Mouse (Mus musculus): ENCODE data around the gene Ctnnal1.
"Not testable (repeated sequence)": the region's sequence is repeated elsewhere in the genome, so short reads cannot be mapped to it uniquely, and the experiment has no call there.

Gene Ctnnal1

DNA sequence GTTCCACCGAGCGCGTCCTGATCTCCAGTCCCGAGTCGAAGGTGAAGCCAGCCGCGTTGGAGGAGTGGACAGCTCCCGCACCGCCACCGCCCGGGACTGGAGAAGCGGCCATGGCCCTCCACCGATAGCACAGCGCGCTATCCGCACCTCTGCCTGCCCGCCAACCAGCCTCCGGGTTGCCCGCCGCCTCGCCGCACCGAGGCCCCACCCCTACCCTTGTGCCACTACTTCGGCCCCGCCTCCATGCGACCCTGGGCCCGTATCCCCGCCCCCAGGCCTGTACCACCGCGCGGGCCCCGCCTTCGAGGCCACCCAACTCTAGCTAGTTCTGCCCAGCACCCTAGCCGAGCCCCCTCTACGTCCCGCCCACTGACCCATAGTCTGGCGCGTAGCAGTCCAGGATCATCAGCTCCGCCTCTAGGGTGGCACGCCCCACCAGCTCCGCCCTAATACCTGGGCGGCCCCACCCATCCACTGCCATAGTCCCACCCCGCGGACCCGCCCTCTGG, at the start of gene Ctnnal1:
Gene Ctnnal1 (minus strand): TSS at position 186 of the 509 bp plus-strand sequence.
- peak; percentile 76 to 82 for DNase-seq (ENCODE audit: low spot score in 2 of 2)

DNA sequence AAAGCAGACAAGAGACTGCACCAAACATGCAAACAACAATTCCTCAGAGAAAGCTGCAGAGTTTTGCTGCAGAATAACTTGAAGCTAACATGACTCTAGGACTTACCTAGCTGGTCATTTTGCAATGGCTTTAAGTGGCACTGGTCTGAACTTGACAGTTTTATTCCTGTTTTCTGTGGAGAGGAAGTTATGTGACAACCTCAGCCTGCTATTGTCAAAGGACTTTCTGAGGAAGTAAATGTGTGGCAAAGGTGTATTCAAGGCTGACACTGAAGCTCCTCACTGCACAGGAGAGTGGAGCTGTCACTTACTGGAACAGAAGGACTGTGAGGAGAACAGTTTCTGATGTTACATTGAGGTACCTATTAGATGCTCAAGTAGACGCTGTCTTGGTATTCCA, 49.8 kb upstream of the Ctnnal1 start:
- no peak for DNase-seq (ENCODE audit: low spot score in 2 of 2)

DNA sequence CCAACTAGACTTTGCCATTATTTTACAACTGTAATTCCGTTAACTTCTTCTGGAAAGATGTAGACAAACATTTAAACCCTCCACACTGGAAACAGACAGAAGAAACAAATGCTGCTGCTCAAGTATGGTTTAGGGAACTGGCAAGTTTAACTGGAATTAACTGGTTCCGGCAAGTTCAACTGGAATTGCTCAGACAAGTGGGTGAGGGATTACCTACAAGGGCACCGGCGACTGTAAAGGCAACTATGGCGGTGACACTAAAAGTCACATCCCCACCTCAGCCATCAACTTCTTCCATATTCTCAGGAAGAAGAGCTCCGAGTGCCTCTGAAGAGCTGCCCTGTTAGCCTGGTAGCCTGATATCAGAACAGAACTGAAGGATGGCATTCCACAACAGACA, 49.4 kb upstream of the Ctnnal1 start:
- no peak for DNase-seq (ENCODE audit: low spot score in 2 of 2)

DNA sequence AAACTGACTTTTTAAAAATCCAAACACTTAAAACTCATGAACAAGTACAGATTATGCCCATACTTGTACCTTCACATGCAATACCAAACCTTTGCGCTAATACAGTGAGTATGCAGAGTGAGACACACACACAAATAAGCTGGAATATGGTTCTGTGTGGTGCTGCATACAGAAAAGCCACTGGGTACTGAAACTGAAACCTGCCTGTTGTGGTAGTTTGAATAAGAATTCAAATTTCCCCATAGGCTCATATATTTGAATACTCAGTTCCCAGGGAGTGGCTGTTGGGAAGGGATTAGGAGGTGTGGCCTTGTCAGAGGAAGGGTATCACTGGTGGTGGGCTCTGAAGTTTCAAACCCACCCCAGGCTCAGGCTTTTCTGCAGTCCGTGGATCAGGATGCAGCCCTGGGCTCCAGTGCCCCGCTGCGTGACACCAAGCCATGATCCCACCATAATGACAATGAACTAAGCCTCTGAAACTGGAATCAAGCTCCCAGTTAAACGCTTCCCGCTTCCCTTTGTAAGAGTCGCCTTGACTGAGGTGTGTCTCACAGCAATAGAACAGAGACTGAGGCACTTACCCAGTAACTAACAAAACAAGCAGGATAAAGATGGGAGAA, 47.5 kb upstream of the Ctnnal1 start:
- DNase-seq (ENCODE audit: low spot score in 2 of 2) = no peak

DNA sequence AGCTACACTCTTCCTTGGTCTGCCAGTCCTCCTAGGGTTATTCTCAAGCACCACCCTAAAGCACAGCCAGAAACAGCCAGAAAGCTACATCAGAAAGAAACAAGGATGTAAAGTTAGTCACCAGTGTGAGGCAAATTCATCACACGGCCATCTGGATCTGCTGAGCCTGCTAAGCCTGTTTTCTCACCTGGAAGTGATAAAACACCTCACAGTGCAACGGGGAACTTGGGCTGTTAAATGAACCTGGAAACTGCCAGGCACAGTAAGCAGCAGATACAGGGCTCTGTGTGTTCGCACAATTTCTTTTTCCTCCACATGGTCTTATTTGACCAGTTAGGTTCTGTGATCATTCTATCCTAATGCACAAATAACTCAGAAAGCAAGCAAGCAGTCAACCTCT, 44.6 kb upstream of the Ctnnal1 start:
- DNase-seq (ENCODE audit: low spot score in 2 of 2) = no peak

DNA sequence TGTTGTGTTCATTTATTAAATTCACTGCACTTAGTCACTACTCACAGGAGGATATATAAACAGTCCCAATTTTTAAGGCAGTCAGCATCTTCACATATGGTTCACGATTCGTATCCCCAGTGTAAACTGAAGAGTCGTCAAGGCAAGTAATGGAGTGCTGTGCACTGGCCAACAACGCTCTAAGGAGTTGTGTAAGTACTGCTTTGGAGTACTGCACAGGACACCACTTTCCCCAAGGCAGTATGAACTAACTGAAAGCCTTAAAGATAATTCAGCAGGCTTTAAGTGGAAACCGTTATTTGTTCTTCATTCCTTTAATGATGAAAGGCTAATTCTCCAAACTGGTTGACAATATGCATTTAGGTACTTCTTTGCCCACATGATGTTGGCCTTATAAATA, 42.7 kb upstream of the Ctnnal1 start:
- no peak for DNase-seq (ENCODE audit: low spot score in 2 of 2)

DNA sequence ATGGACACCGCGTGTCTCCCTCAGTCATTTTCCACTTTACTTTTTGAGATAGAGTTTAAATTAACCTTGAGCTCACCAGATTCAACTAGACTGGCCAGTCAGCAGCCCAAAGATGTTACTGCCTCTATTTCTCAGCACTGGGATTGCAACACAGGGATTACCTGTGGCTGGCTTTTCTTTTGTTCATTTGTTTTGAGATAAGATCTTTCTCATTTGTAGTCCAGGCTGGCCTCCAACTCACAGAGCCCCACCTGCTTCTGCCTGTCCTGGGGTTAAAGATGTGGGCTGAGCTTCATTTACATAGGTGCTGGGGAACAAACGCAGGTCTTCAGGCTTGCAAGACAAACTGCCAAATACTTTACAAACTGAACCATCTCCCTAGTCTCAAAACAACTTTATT, 41.9 kb upstream of the Ctnnal1 start:
- DNase-seq (ENCODE audit: low spot score in 2 of 2) = no peak

DNA sequence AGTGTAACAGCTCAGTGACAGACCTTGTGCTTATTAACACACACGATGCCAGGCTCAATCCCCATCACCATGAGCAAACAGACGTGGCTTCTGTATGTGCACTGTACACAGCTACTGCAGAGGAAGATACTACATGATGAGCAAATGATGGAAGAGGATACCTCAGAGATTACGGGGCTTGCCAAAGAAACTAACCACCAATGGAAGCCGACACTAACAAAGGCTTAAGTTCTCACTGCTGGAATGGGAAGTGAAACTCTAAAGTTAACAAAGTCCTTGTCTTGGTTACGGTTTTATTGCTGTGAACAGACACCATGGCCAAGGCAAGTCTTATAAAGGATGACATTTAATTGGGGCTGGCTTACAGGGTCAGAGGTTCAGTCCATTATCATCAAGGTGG, 40.5 kb upstream of the Ctnnal1 start:
- no peak for DNase-seq (ENCODE audit: low spot score in 2 of 2)

DNA sequence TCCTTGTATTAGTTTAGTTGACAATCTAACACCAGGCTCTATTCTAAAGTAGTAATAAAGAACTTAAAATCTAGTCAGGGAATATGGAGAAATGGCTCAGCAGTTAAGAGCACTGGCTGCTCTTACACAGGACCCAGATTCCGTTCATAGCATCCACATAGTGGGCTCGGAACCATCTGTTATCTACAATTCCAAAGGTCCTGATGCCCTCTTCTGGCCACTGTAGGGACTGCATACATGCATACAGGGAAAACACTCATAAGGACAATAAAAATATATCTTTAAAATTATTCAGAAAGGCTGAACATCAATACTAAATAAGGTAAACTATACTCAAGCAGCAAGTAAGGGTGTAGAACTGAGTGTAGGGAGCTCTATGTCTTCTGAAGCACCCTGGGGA, 36.7 kb upstream of the Ctnnal1 start:
- DNase-seq (ENCODE audit: low spot score in 2 of 2) = no peak

DNA sequence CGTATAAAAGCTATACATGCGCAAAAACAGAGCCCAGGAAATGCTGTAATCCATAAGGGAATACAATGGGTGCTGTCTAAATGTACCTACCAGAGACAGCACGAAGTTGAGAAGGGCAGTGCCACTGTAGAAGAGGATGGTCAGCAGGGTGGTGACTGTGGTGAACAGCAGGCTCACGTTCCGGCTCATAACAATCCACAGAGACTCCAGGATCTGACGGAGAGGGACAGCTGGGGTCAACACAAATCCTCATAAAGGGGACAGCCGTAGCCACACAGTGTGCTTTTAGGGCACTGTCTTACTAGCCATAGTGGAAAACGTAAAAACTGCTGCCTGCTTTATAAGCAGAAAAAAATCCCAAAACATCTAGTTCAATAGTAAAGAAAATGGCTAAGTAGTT, 34.2 kb upstream of the Ctnnal1 start:
- DNase-seq (ENCODE audit: low spot score in 2 of 2) = no peak

DNA sequence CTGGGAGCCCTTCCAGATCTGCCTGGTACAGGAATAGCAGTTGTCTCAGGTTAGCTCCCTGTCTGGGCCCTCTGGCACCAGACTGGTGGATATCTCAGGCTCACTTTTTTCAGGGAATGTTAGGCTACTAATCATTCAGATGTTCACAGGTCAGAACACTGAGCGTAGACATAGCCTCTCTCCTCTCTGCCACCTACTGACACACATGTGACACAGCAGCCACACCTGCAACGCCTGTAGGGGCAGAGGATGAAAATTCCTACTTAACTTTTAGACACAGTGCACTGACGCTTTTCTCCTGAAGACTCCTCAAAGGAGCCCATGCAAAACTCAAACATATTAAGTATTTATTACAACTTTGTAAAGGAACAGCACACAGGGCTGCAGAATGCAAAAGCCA, 32.5 kb upstream of the Ctnnal1 start:
- DNase-seq (ENCODE audit: low spot score in 2 of 2) = no peak

DNA sequence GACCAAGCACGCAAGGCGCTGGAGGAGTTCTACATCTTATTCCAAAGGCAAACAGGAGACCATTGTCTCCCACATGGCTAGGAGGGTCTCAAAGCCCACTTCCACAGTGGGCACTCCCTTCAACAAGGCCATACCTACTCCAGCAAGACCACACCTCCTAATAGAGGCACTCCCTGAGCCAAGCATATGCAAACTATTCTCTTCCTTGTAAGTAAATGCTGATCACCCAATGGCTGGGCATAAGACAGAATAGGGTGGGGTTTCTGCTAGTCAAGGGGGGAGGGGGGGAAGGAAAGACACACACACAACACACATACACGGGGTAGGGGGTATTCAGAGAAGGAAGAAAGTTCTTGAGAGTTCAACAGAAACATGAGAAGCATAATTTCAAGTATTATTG, 29.2 kb upstream of the Ctnnal1 start:
- DNase-seq (ENCODE audit: low spot score in 2 of 2) = no peak

DNA sequence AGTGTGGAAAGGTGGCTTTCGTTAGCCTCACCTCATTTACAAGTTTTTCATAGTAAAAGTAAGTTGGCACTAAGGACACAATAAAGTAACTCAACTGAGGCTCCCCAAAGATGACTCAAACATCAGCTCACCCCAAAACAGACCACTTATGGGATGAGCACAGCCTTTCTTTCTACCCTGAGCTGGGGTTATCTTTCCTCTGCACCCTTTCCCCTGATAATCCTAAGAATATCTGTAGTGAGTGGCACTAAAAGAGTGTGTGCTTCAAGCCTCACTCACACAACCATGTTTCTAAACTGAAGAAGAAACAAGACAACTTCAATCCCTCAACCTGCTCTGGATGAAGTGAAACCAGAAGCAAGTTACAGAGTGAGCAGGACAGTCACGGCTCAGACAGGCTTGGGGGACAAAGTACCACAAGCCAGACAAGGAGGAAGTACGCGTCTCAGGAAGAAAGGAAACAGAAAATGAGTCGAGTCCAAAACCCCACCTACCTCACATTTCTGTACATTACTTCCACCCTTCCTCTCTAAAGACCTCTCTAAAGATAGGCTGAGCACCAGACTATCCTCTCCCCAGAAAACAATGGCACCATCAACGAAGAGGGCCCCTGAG, 27.6 kb upstream of the Ctnnal1 start:
- DNase-seq (ENCODE audit: low spot score in 2 of 2) = no peak

DNA sequence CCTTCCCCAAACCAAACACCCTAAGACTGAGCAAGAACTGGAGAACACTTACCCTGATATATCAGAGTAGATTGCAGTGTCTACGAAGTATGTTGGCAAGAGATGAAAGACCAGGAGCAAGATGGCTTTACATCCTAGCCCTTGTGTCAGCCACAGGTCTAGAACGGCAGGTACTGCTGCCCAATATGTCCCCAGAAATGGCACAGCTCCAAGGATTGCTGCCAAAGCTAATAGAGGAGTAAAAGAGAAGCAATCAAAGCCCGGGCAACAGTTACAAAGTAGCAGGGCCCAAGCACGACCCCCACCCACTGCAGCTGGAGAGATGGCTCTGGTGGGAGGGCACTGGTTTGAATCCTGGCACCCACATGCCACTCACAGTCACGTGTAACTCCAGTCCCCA, 23.5 kb upstream of the Ctnnal1 start:
- no peak for DNase-seq (ENCODE audit: low spot score in 2 of 2)

DNA sequence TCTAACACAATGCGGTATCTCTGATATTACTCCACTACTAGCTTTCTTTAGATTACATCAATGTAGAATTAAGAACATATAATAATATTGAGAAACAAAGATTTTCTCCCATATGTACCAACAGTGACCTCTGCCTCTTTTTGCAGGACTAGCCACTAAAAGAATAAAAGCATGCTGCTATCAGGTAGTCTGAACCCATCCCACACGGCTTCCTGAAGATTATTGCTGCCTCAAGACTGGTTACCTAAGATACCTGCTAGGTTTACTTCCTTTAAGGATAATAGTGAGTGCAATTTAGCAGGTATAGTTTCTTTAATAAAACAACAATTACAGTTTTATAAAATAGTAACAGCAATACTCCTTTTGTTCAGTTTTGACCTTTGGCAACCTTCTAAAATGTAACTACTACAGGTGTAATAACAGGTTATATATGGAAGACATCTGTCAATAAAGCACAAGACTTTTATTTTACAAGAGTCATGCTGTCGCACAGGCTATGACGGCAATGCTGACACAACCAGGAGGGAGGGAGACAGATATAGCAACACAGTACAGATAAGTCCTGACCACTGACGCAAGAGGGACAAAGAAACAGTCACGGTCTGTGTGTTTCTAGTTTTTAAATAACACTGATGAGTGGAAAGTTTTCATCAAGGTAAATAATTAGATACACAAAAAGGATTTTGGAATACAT, 21.4 kb upstream of the Ctnnal1 start:
- DNase-seq (ENCODE audit: low spot score in 2 of 2) = no peak

DNA sequence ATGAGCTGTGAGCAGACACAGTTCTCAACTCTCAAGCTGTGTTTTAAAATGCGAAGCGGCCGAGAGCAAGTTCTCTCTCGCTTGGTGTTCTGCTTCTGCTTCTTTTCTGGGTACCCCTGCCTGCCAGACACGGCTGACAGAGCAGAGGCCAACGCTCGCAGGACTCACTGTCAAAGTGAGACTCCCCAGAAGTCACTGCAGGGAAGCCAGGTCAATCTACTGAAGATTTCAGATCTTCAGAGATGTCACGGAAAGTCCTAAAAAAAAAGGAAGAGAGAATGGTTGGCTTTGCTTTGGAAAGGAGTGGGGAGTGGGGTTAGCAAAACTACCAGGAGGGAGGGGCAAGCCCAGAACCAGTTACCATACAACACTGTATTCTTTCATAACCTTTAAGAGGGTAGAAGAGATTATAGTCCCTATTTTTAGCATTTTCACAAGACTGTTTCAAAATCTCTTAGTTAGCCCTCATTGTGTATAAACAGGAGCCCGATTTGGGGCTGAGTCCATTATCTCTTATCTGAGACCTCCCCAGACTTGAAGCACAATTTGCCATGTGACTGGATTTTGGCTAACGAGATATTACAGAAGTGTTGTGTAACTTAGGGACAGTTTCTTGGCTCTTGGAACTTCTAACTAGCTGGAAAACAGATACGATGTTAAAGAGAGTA, 15.2 kb upstream of the Ctnnal1 start:
- DNase-seq (ENCODE audit: low spot score in 2 of 2) = no peak

DNA sequence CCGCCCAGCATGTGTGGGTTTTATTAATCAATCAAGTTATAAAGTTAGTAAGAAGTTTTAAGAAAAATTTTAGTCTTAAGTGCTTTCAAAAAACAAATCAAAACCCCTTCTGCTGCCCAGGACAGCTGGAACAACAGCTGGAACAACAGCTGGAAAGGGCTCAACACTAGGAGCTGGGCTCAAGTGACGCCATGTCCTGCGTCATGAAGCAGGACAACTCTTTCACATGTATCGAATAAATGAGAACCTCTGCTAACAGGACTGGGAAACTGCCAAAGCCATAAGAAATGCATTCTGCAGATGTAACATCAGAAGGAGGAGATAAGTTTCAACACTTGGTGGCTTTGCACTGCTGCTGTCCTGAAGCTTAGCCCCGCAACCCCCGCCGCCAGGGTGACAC, 14.0 kb upstream of the Ctnnal1 start:
- no peak for DNase-seq (ENCODE audit: low spot score in 2 of 2)

DNA sequence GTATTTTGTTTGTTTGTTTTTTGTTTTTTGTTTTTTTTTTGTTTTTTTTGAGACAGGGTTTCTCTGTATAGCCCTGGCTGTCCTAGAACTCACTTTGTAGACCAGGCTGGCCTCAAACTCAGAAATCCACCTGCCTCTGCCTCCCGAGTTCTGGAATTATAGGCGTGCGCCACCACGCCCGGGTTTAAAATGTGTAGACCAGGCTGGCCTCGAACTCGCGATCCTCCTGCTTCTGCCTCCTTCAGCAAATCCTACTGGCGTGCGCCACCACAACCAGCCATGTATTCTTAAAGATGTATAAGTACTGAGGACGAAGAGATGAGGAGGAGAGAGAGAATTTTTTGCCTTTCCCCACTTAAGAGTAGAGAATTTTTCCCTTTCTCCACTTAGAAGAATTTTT, 5.6 kb upstream of the Ctnnal1 start:
- not testable (repeated sequence) for DNase-seq (ENCODE audit: low spot score in 2 of 2)

DNA sequence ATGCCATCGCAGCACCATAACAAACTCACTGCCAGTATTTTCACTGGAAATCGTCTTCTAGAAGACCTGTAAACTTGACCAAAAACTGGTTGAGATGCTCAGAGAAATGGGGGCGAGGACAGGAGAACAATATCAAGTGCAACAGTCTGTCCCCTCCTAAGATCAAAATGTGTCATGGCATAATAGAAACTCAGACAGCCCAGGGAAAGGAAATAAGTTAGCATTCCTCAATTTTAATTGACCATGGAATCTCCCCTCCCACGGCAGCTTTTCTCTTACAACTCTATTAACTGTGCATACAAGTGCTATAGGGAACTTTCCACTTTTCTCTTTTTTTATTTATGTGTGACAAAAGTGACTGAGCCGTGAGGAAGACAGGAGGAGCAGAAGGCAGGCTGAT, 2.8 kb upstream of the Ctnnal1 start:
- DNase-seq (ENCODE audit: low spot score in 2 of 2) = no peak

DNA sequence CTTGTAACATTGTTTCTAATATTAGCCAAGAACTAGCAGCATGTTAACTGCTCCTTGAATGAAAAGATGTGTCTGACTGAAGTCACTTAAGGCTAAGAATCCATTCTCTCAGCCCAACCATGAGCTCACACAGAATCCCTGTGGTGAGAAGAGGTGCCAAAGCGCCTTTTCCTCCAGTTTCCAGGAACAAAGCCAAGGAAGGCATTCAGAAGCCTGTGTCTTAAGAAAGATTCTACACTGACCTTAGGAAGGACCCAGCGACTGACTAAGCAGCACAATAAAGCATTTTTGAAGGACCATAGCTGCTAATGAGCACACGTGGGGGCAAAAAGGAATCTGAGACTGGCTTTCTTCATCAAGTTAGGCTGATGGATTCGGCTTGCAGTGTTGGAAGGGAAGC, 983 bp upstream of the Ctnnal1 start:
- no peak for DNase-seq (ENCODE audit: low spot score in 2 of 2)

DNA sequence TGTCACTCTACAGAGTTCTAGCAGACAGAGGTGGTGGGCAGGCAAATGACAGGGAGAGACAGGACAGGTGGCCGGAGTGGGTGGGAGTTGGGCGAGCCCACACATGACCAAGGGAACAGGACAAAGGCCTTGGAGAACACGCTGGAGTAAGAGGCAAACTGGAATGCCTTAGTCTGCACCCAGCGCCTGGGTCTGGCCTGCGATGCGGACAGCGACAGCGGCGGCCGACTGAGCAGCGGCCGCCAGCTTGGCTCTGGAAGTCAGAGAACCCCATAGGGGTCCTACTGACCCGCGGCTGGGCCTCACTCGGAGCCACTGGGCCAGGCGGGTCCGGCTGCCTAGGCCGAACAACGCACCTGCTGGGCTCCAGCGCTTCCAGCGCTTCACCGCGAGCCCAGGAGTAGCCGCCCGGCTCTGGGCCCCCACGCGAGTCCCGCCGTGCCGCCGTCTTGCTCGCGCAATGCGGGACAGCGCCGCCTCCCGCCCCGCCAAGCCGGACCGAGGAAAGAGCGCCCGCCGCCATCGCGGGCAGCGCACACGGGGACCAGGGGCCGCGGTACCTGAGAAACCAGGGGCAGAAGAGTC, 479 bp downstream of the Ctnnal1 start:
- DNase-seq (ENCODE audit: low spot score in 2 of 2) = peak; percentile 41 to 56

DNA sequence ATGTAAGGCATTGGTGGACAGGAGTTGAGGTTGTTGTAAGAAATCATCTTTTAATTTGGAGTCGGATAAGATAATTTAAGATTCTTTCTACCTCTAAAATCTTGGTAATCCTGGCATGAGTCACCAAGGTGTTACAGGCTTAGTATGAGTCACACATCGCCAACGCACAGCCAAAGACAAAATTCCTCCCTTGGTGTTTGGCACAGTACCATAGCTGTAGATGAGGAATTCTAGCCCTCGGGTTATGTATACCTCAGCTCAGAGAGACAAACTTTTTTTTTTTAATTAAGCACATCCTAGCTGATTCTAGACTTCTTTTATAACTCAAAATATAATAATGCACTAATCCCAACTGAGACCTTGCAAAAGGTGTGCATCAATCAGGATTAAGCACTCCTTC, 972 bp downstream of the Ctnnal1 start:
- peak; percentile 62 for DNase-seq (ENCODE audit: low spot score in 2 of 2)
